7 mouse cellular contexts compared by ENCODE assay signal in genomic region chr9:64702937-64703336, GRCm38 (mm10). TPM values are rescaled to one million over a fixed set of nuclear protein-coding genes. Genes with fewer than 3 reads are reported as not detected.
DNase-seq lines count a peak whose midpoint lies in the region; ATAC-seq and TF ChIP-seq lines count a peak whose summit lies in the region.

No protein-coding gene starts in this region.

- H3K4me3 ChIP-seq in thymus, adult 2 months (ENCODE audit: control insufficient read depth, insufficient read depth, low read length), result no peak overlapping the region
- H3K4me3 ChIP-seq in neural tube, embryonic 15.5 days (replicated peaks), result no peak overlapping the region

- WGBS in thymus, adult 2 months, result 37% methylated on average over 2 of the region's 2 CpGs
- 92% methylated on average over 2 of the region's 2 CpGs for WGBS in neural tube, embryonic 15.5 days

- no peak for TF ChIP-seq CTCF in thymus, adult 2 months (IDR thresholded peaks at IDR 0.05; ENCODE audit: borderline replicate concordance, control insufficient read depth, extremely low read depth, insufficient read depth, low read length, poor library complexity)

- no peak overlapping the region for H3K27ac ChIP-seq in thymus, adult 2 months (ENCODE audit: control insufficient read depth, insufficient read depth, low read length)
- H3K27ac ChIP-seq in neural tube, embryonic 15.5 days (replicated peaks), result no peak overlapping the region

- no peak overlapping the region for H3K9ac ChIP-seq in neural tube, embryonic 15.5 days (replicated peaks)

- H3K4me1 ChIP-seq in thymus, adult 2 months (replicated peaks; ENCODE audit: control insufficient read depth, insufficient read depth, low read length), result 0 out of 2 replicates have a peak, but pooled peaks cover 2% of the 10 kb centered on the region
- H3K4me1 ChIP-seq in neural tube, embryonic 15.5 days, result no peaks in the 10 kb centered on the region

- ATAC-seq in neural tube, embryonic 15.5 days (ENCODE audit: low FRiP score), result no peak

- H3K27me3 ChIP-seq in thymus, adult 2 months (ENCODE audit: control insufficient read depth, insufficient read depth, low read length), result no peaks in the 10 kb centered on the region
- H3K27me3 ChIP-seq in neural tube, embryonic 15.5 days (replicated peaks), result no peaks in the 10 kb centered on the region

- DNase-seq in thymus, adult 2 months, result peak; percentile 5
- DNase-seq in thymus, postnatal 36 days, result no peak
- peak; percentile 34 to 57 for DNase-seq in frontal cortex, postnatal 36 days (ENCODE audit: low spot score in 2 of 2)
- DNase-seq in kidney, postnatal 36 days, result peak; percentile 34
- DNase-seq in right cerebral cortex, postnatal 25 days, result peak; percentile 49
- DNase-seq in ovary, adult 18-20 months (ENCODE audit: low spot score), result no peak

- H3K9me3 ChIP-seq in neural tube, embryonic 15.5 days (replicated peaks), result no peaks in the 10 kb centered on the region

- H3K36me3 ChIP-seq in thymus, adult 2 months (ENCODE audit: control insufficient read depth, insufficient read depth, low read length), result peaks cover 7% of the 10 kb centered on the region; the same call in 1 of the 2 replicates
- peaks cover 27% of the 10 kb centered on the region for H3K36me3 ChIP-seq in neural tube, embryonic 15.5 days

- no peak overlapping the region for H3K4me2 ChIP-seq in neural tube, embryonic 15.5 days

- no peak for TF ChIP-seq POLR2A in thymus, adult 2 months (IDR thresholded peaks at IDR 0.05; ENCODE audit: control insufficient read depth, extremely low read depth, insufficient read depth, low read length, poor library complexity)

RNA-seq across cellular contexts. Expression of gene Rab11a, which starts 34.6 kb away (rescaled TPM):
- polyA plus RNA-seq in thymus, adult 2 months (2012; rRNA removed), result 50.1 and 60.1 TPM in 2 replicates
- polyA plus RNA-seq in neural tube, embryonic 15.5 days (2015; fragmentation: Nextera tagmentation; extraction: Ambion mirVana), result 398 and 419 TPM in 2 replicates

Comparison
In these comparisons a context has a peak if more than half of its experiments do, and no peak if none do; other contexts are left out.
1. DNase-seq: peak in thymus, adult 2 months (single experiment), frontal cortex, postnatal 36 days (2 of 2), kidney, postnatal 36 days (2 of 2) and right cerebral cortex, postnatal 25 days (single experiment); none in thymus, postnatal 36 days (0 of 2) and ovary, adult 18-20 months (single experiment).